Mouse (Mus musculus): ENCODE data around the gene Gm4312. TPM values are rescaled to one million over a fixed set of nuclear protein-coding genes. Genes with fewer than 3 reads are reported as not detected.
"Not testable (repeated sequence)": the region's sequence is repeated elsewhere in the genome, so short reads cannot be mapped to it uniquely, and the experiment has no call there.

Gene Gm4312
- polyA plus RNA-seq (2014; fragmentation: Nextera tagmentation; extraction: Ambion mirVana), result not detected in 2 replicates

DNA sequence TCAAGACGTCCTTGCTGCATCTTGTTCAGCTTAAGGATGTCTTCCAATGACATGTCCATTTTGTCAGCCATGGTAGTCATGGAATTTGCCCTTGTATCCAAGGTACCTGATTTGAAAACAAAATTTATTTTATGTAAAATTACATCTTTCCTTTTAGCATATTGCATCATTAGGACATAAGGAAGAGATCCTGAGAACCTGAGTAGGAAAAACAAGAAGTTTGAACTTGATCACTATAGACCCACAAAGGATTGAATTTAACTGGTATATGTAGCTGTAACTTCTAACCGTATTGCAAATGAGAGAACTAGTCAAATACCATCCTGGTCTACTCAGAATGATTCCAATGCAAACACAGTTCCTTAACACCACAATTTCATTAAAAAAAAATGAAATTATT is at the start of gene Gm4312:
Gene Gm4312 (minus strand): TSS at position 101 of the 400 bp plus-strand sequence.
- ATAC-seq (ENCODE audit: insufficient number of reproducible peaks, low FRiP score, low TSS enrichment, low read depth); DNase-seq (ENCODE audit: low spot score); H3K27me3 ChIP-seq (ENCODE audit: control insufficient read depth, insufficient read depth, low read length); H3K9me3 ChIP-seq (ENCODE audit: control insufficient read depth, low read length); H3K27ac ChIP-seq (replicated peaks; ENCODE audit: low read depth, low read length); H3K4me1 ChIP-seq (ENCODE audit: control insufficient read depth, insufficient read depth, low read length); H3K9ac ChIP-seq (ENCODE audit: low read length); H3K4me3 ChIP-seq (ENCODE audit: low read depth, low read length); H3K36me3 ChIP-seq (ENCODE audit: control insufficient read depth, insufficient read depth, low read length); H3K4me2 ChIP-seq (ENCODE audit: low read depth, severe bottlenecking): not testable (repeated sequence)
- no CpG with 5 or more reads among the region's 2 CpGs for WGBS

DNA sequence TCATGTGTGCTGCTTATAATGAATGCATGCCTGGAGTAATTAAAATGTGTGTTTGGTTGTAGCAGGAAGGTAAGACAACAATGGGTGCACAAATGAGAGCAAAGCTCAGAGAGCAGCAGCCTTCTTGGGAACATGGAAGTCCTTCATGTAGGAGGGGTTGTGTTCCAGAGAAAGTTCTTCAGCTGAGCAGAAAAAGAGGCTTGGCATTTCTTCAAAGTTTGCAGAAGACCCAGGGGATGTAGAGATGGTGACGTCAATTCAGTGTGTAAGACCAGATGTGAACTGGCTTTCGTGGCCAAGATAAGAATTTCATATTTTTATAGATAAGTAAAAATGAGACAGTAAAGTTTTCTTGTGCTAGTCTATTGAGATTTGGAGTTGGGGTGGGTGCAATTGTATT is 45.2 kb upstream of the Gm4312 start:
- Histone ChIP-seq H3K4me3 (ENCODE audit: low read depth, low read length) (no peak overlapping the region), H3K4me1 (ENCODE audit: control insufficient read depth, insufficient read depth, low read length) (no peaks in the 10 kb centered on the region), H3K27ac (replicated peaks; ENCODE audit: low read depth, low read length) (no peak overlapping the region), H3K36me3 (ENCODE audit: control insufficient read depth, insufficient read depth, low read length) (no peaks in the 10 kb centered on the region), H3K4me2 (ENCODE audit: low read depth, severe bottlenecking) (no peak overlapping the region), H3K27me3 (ENCODE audit: control insufficient read depth, insufficient read depth, low read length) (no peaks in the 10 kb centered on the region), H3K9ac (ENCODE audit: low read length) (no peak overlapping the region), H3K9me3 (ENCODE audit: control insufficient read depth, low read length) (no peaks in the 10 kb centered on the region)
- ATAC-seq (ENCODE audit: insufficient number of reproducible peaks, low FRiP score, low TSS enrichment, low read depth) (no peak), DNase-seq (ENCODE audit: low spot score) (no peak)
- 91% methylated on average over 2 of the region's 2 CpGs for WGBS

DNA sequence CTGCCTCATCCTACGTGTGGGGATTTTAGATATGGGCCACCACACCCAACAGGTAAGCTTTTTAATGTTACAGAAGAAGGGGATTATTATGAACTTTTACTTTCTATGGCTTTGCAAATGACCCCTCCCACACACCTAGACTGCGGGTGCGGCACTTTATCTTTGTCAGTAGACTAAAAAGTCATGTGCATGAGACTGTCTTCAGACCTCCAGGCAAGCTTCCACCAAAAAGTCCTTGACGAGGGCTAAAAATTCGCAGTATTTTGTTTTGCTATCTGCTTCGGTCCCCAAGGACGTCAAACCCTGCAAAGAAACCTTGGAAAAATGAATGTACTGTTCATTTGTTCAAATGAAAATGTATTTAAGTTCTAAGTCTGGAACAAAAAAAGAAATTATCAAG is 33.2 kb upstream of the Gm4312 start:
- no peak for ATAC-seq (ENCODE audit: insufficient number of reproducible peaks, low FRiP score, low TSS enrichment, low read depth)
- H3K27ac ChIP-seq (replicated peaks; ENCODE audit: low read depth, low read length), result no peak overlapping the region
- WGBS, result 94% methylated on average over 7 of the region's 7 CpGs
- H3K4me1 ChIP-seq (ENCODE audit: control insufficient read depth, insufficient read depth, low read length), result no peaks in the 10 kb centered on the region
- H3K27me3 ChIP-seq (ENCODE audit: control insufficient read depth, insufficient read depth, low read length), result no peaks in the 10 kb centered on the region
- H3K4me3 ChIP-seq (ENCODE audit: low read depth, low read length), result no peak overlapping the region
- H3K4me2 ChIP-seq (ENCODE audit: low read depth, severe bottlenecking), result no peak overlapping the region
- H3K9me3 ChIP-seq (ENCODE audit: control insufficient read depth, low read length), result no peaks in the 10 kb centered on the region
- no peak for DNase-seq (ENCODE audit: low spot score)
- no peaks in the 10 kb centered on the region for H3K36me3 ChIP-seq (ENCODE audit: control insufficient read depth, insufficient read depth, low read length)
- H3K9ac ChIP-seq (ENCODE audit: low read length), result no peak overlapping the region

DNA sequence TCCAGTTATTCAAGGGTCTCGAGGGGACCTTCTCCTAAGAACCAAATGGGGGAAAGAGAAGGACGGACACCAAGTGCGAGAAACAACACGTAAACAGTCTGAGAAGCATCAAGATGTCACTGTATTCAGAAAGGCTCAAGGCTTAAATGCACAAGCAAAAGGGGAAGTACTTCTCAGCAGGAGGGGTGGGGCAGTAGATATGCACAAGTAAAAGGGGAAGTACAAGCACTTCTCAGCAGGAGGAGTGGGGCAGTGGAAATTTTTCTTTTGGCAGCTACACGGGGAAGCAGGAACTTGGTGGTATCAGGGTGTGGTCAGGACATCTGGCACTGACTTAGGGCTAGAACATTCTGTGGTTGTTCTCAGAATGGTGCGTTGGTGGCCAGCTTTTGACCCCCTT is 19.9 kb upstream of the Gm4312 start:
- H3K27me3 ChIP-seq (ENCODE audit: control insufficient read depth, insufficient read depth, low read length); H3K4me3 ChIP-seq (ENCODE audit: low read depth, low read length); H3K4me2 ChIP-seq (ENCODE audit: low read depth, severe bottlenecking); H3K36me3 ChIP-seq (ENCODE audit: control insufficient read depth, insufficient read depth, low read length); H3K27ac ChIP-seq (replicated peaks; ENCODE audit: low read depth, low read length); H3K9me3 ChIP-seq (ENCODE audit: control insufficient read depth, low read length); H3K9ac ChIP-seq (ENCODE audit: low read length); ATAC-seq (ENCODE audit: insufficient number of reproducible peaks, low FRiP score, low TSS enrichment, low read depth); H3K4me1 ChIP-seq (ENCODE audit: control insufficient read depth, insufficient read depth, low read length); DNase-seq (ENCODE audit: low spot score): not testable (repeated sequence)
- WGBS, result 86% methylated on average over 6 of the region's 6 CpGs

DNA sequence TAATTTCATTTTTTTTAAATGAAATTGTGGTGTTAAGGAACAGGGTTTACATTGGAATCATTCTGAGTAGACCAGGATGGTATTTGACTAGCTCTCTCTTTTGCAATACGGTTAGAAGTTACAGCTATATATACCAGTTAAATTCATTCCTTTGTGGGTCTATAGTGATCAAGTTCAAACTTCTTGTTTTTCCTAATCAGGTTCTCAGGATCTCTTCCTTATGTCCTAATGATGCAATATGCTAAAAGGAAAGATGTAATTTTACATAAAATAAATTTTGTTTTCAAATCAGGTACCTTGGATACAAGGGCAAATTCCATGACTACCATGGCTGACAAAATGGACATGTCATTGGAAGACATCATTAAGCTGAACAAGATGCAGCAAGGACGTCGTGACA is 21.3 kb downstream of the Gm4312 start, which contains the start of gene Gm4307:
Gene Gm4307 (plus strand): TSS at position 301 of the 400 bp plus-strand sequence.
- not testable (repeated sequence) for H3K9me3 ChIP-seq (ENCODE audit: control insufficient read depth, low read length); H3K9ac ChIP-seq (ENCODE audit: low read length); H3K4me2 ChIP-seq (ENCODE audit: low read depth, severe bottlenecking); ATAC-seq (ENCODE audit: insufficient number of reproducible peaks, low FRiP score, low TSS enrichment, low read depth); H3K4me1 ChIP-seq (ENCODE audit: control insufficient read depth, insufficient read depth, low read length); H3K4me3 ChIP-seq (ENCODE audit: low read depth, low read length); DNase-seq (ENCODE audit: low spot score); H3K27me3 ChIP-seq (ENCODE audit: control insufficient read depth, insufficient read depth, low read length); H3K27ac ChIP-seq (replicated peaks; ENCODE audit: low read depth, low read length); H3K36me3 ChIP-seq (ENCODE audit: control insufficient read depth, insufficient read depth, low read length)
- WGBS, result no CpG with 5 or more reads among the region's 3 CpGs

DNA sequence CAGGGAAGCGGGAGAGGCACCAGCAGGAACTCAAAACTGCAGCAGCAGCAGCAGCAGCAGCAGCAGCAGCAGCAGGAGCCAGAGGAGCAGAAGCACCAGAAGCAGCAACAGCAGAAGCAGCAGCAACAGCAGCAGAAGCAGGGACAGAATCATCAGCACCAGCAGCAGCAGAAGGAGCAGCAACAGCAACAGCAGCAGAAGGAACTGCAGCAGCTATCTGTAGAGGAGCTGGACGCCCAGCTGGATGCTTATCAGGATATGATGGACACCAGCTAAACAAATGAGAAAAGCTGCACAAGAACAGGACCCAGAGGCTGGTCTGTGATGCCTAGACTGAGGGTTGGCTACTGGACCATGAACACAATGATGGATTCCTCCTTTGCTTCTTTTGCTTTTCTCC is 25.5 kb downstream of the Gm4312 start:
- not testable (repeated sequence) for ATAC-seq (ENCODE audit: insufficient number of reproducible peaks, low FRiP score, low TSS enrichment, low read depth); H3K27ac ChIP-seq (replicated peaks; ENCODE audit: low read depth, low read length); DNase-seq (ENCODE audit: low spot score); H3K4me2 ChIP-seq (ENCODE audit: low read depth, severe bottlenecking); H3K4me3 ChIP-seq (ENCODE audit: low read depth, low read length); H3K36me3 ChIP-seq (ENCODE audit: control insufficient read depth, insufficient read depth, low read length); H3K9me3 ChIP-seq (ENCODE audit: control insufficient read depth, low read length); H3K4me1 ChIP-seq (ENCODE audit: control insufficient read depth, insufficient read depth, low read length); H3K27me3 ChIP-seq (ENCODE audit: control insufficient read depth, insufficient read depth, low read length); H3K9ac ChIP-seq (ENCODE audit: low read length)
- WGBS, result 82% methylated on average over 1 of the region's 2 CpGs

DNA sequence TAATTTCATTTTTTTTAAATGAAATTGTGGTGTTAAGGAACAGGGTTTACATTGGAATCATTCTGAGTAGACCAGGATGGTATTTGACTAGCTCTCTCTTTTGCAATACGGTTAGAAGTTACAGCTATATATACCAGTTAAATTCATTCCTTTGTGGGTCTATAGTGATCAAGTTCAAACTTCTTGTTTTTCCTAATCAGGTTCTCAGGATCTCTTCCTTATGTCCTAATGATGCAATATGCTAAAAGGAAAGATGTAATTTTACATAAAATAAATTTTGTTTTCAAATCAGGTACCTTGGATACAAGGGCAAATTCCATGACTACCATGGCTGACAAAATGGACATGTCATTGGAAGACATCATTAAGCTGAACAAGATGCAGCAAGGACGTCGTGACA is 31.6 kb downstream of the Gm4312 start, which contains the start of gene Gm4305:
Gene Gm4305 (plus strand): TSS at position 301 of the 400 bp plus-strand sequence.
- not testable (repeated sequence) for ATAC-seq (ENCODE audit: insufficient number of reproducible peaks, low FRiP score, low TSS enrichment, low read depth)

DNA sequence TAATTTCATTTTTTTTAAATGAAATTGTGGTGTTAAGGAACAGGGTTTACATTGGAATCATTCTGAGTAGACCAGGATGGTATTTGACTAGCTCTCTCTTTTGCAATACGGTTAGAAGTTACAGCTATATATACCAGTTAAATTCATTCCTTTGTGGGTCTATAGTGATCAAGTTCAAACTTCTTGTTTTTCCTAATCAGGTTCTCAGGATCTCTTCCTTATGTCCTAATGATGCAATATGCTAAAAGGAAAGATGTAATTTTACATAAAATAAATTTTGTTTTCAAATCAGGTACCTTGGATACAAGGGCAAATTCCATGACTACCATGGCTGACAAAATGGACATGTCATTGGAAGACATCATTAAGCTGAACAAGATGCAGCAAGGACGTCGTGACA is 36.7 kb downstream of the Gm4312 start, which contains the start of gene Gm4303:
Gene Gm4303 (plus strand): TSS at position 301 of the 400 bp plus-strand sequence.
- H3K36me3 ChIP-seq (ENCODE audit: control insufficient read depth, insufficient read depth, low read length); H3K4me1 ChIP-seq (ENCODE audit: control insufficient read depth, insufficient read depth, low read length); H3K27me3 ChIP-seq (ENCODE audit: control insufficient read depth, insufficient read depth, low read length); H3K27ac ChIP-seq (replicated peaks; ENCODE audit: low read depth, low read length); DNase-seq (ENCODE audit: low spot score); H3K4me2 ChIP-seq (ENCODE audit: low read depth, severe bottlenecking); ATAC-seq (ENCODE audit: insufficient number of reproducible peaks, low FRiP score, low TSS enrichment, low read depth); H3K9ac ChIP-seq (ENCODE audit: low read length); H3K4me3 ChIP-seq (ENCODE audit: low read depth, low read length); H3K9me3 ChIP-seq (ENCODE audit: control insufficient read depth, low read length): not testable (repeated sequence)
- WGBS, result no CpG with 5 or more reads among the region's 3 CpGs

More for the DNA sequence above, 31.6 kb downstream of the Gm4312 start, which contains the start of gene Gm4305:
- H3K4me2 ChIP-seq (ENCODE audit: low read depth, severe bottlenecking); H3K9ac ChIP-seq (ENCODE audit: low read length); DNase-seq (ENCODE audit: low spot score); H3K9me3 ChIP-seq (ENCODE audit: control insufficient read depth, low read length); H3K27me3 ChIP-seq (ENCODE audit: control insufficient read depth, insufficient read depth, low read length); H3K4me3 ChIP-seq (ENCODE audit: low read depth, low read length); H3K27ac ChIP-seq (replicated peaks; ENCODE audit: low read depth, low read length); H3K36me3 ChIP-seq (ENCODE audit: control insufficient read depth, insufficient read depth, low read length); H3K4me1 ChIP-seq (ENCODE audit: control insufficient read depth, insufficient read depth, low read length): not testable (repeated sequence)
- no CpG with 5 or more reads among the region's 3 CpGs for WGBS

DNA sequence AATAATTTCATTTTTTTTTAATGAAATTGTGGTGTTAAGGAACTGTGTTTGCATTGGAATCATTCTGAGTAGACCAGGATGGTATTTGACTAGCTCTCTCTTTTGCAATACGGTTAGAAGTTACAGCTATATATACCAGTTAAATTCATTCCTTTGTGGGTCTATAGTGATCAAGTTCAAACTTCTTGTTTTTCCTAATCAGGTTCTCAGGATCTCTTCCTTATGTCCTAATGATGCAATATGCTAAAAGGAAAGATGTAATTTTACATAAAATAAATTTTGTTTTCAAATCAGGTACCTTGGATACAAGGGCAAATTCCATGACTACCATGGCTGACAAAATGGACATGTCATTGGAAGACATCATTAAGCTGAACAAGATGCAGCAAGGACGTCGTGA is 41.8 kb downstream of the Gm4312 start, which contains the start of gene Gm4302:
Gene Gm4302 (plus strand): TSS at position 301 of the 400 bp plus-strand sequence.
- DNase-seq (ENCODE audit: low spot score); H3K27ac ChIP-seq (replicated peaks; ENCODE audit: low read depth, low read length); H3K36me3 ChIP-seq (ENCODE audit: control insufficient read depth, insufficient read depth, low read length); H3K4me1 ChIP-seq (ENCODE audit: control insufficient read depth, insufficient read depth, low read length); H3K4me2 ChIP-seq (ENCODE audit: low read depth, severe bottlenecking); H3K27me3 ChIP-seq (ENCODE audit: control insufficient read depth, insufficient read depth, low read length); ATAC-seq (ENCODE audit: insufficient number of reproducible peaks, low FRiP score, low TSS enrichment, low read depth); H3K4me3 ChIP-seq (ENCODE audit: low read depth, low read length); H3K9me3 ChIP-seq (ENCODE audit: control insufficient read depth, low read length); H3K9ac ChIP-seq (ENCODE audit: low read length): not testable (repeated sequence)
- no CpG with 5 or more reads among the region's 3 CpGs for WGBS

Data from limb, embryonic 11.5 days (tissue).